Mouse (Mus musculus) stomach, embryonic 16.5 days (tissue): Measurements from ENCODE around the gene Scnn1b. TPM values are rescaled to one million over a fixed set of nuclear protein-coding genes. Genes with fewer than 3 reads are reported as not detected.

ENCODE experiments used
- ATAC-seq: fragments of 200-750 bp; cut with Nextera tagmentation; 2 replicates; pipeline ENCODE4 v1.8.0; 2017; ENCODE audit warnings: moderate number of reproducible peaks, moderate TSS enrichment; ENCODE audit not compliant: insufficient read depth, low FRiP score
- H3K27ac ChIP-seq: fragments of 300-500 bp; sonication (generic); 2 replicates; pipeline ENCODE4 v1.5.1; 2014; ENCODE audit warnings: low read length
- H3K27me3 ChIP-seq: fragments of 300-500 bp; sonication (generic); 2 replicates; pipeline ENCODE4 v1.6.1; 2014; ENCODE audit warnings: low read length, control low read depth, mixed read lengths; ENCODE audit not compliant: control insufficient read depth, insufficient read depth
- H3K36me3 ChIP-seq: fragments of 300-500 bp; sonication (generic); 2 replicates; pipeline ENCODE4 v1.6.1; 2014; ENCODE audit warnings: low read length; ENCODE audit not compliant: control insufficient read depth, insufficient read depth
- H3K4me1 ChIP-seq: fragments of 300-500 bp; sonication (generic); 2 replicates; pipeline ENCODE4 v1.6.1; 2014; ENCODE audit warnings: low read length, control low read depth, mixed read lengths; ENCODE audit not compliant: control insufficient read depth, insufficient read depth
- H3K4me2 ChIP-seq: fragments of 300-500 bp; sonication (generic); 2 replicates; pipeline ENCODE4 v1.6.1; 2014; ENCODE audit warnings: low read depth, low read length, mixed read lengths
- H3K4me3 ChIP-seq: fragments of 300-500 bp; sonication (generic); replicated peaks from 2 replicates; pipeline ENCODE4 v1.5.1; 2014; ENCODE audit warnings: mild to moderate bottlenecking, low read length
- H3K9ac ChIP-seq: fragments of 300-500 bp; sonication (generic); 2 replicates; pipeline ENCODE4 v1.6.1; 2014; ENCODE audit warnings: low read length
- H3K9me3 ChIP-seq: fragments of 300-500 bp; sonication (generic); replicated peaks from 2 replicates; pipeline ENCODE4 v1.6.1; 2016; ENCODE audit warnings: low read length, control low read depth; ENCODE audit not compliant: control insufficient read depth
- WGBS: fragments of 180-500 bp; shearing (Covaris S2); extraction: QIAGEN DNeasy Blood & Tissue Kit; methylation state at CpG from one replicate; pipeline ENCODE4 v1.1.7; 2014; 5-methylcytosine and 5-hydroxymethylcytosine counted together
- polyA plus RNA-seq: library from polyadenylated mRNA; unstranded; fragments of >200 nt; fragmentation: Nextera tagmentation; extraction: Ambion mirVana; gene quantifications from 2 replicates; pipeline ENCODE4 v1.2.1, GENCODE M21; 2015

Gene Scnn1b
- 0.81 and 1.3 TPM in 2 replicates for polyA plus RNA-seq

GRCm38 (mm10) chr7:121864858-121865585 lies at the start of gene Scnn1b:
TSS of gene Scnn1b (plus strand) at chr7:121865038.
- WGBS: 2% methylated on average over 37 of the region's 42 CpGs
- Histone ChIP-seq H3K9ac (peak within 1 kb of the TSS; percentile 16; the same call in 1 of the 2 replicates), H3K4me1 (no peaks in the 10 kb centered on the region), H3K9me3 (no peaks in the 10 kb centered on the region), H3K27ac (no peak within 1 kb of the TSS), H3K36me3 (no peaks in the 10 kb centered on the region), H3K27me3 (peaks cover 25% of the 10 kb centered on the region), H3K4me3 (peak within 1 kb of the TSS; percentile 39), H3K4me2 (peak within 1 kb of the TSS; percentile 59)
- 0 out of 2 replicates have a peak, but pooled peaks have one; percentile 25 for ATAC-seq

- Histone ChIP-seq H3K9me3 (no peaks in the 10 kb centered on the region), H3K36me3 (no peaks in the 10 kb centered on the region), H3K9ac (no peak overlapping the region), H3K4me2 (no peak overlapping the region), H3K27ac (no peak overlapping the region), H3K4me1 (no peaks in the 10 kb centered on the region), H3K27me3 (no peaks in the 10 kb centered on the region), H3K4me3 (no peak overlapping the region)
- WGBS: 86% methylated on average over 6 of the region's 6 CpGs
- ATAC-seq: no peak
Measured at GRCm38 (mm10) chr7:121821632-121822031, 43.2 kb upstream of the Scnn1b start.

GRCm38 (mm10) chr7:121828481-121828880 lies 36.4 kb upstream of the Scnn1b start:
- WGBS: 67% methylated on average over 1 of the region's 1 CpGs
- no peaks in the 10 kb centered on the region for H3K36me3 ChIP-seq
- H3K27me3 ChIP-seq: no peaks in the 10 kb centered on the region
- H3K9ac ChIP-seq: no peak overlapping the region
- H3K4me1 ChIP-seq: no peaks in the 10 kb centered on the region
- no peak for ATAC-seq
- H3K4me3 ChIP-seq: no peak overlapping the region
- H3K4me2 ChIP-seq: no peak overlapping the region
- no peaks in the 10 kb centered on the region for H3K9me3 ChIP-seq
- H3K27ac ChIP-seq: no peak overlapping the region

GRCm38 (mm10) chr7:121835392-121835791 lies 29.4 kb upstream of the Scnn1b start:
- no peak for ATAC-seq
- Histone ChIP-seq H3K27me3 (no peaks in the 10 kb centered on the region), H3K27ac (no peak overlapping the region), H3K9ac (no peak overlapping the region), H3K4me1 (no peaks in the 10 kb centered on the region), H3K9me3 (no peaks in the 10 kb centered on the region), H3K36me3 (no peaks in the 10 kb centered on the region), H3K4me3 (no peak overlapping the region), H3K4me2 (no peak overlapping the region)
- 81% methylated on average over 7 of the region's 7 CpGs for WGBS

- Histone ChIP-seq H3K4me1 (no peaks in the 10 kb centered on the region), H3K9ac (no peak overlapping the region), H3K4me2 (no peak overlapping the region), H3K9me3 (no peaks in the 10 kb centered on the region), H3K27me3 (no peaks in the 10 kb centered on the region), H3K36me3 (no peaks in the 10 kb centered on the region), H3K4me3 (no peak overlapping the region), H3K27ac (no peak overlapping the region)
- WGBS: 57% methylated on average over 7 of the region's 7 CpGs
- ATAC-seq: no peak
Measured at GRCm38 (mm10) chr7:121836827-121837226, 28.0 kb upstream of the Scnn1b start.

- Histone ChIP-seq H3K4me2 (no peak overlapping the region), H3K4me3 (no peak overlapping the region), H3K27me3 (no peaks in the 10 kb centered on the region), H3K9me3 (no peaks in the 10 kb centered on the region), H3K27ac (peak overlapping the region; percentile 17; the same call in 1 of the 2 replicates), H3K9ac (no peak overlapping the region), H3K36me3 (no peaks in the 10 kb centered on the region), H3K4me1 (no peaks in the 10 kb centered on the region)
- ATAC-seq: peak; percentile 50; the same call in 1 of the 2 replicates
- 65% methylated on average over 7 of the region's 7 CpGs for WGBS
Measured at GRCm38 (mm10) chr7:121840810-121841209, 24.0 kb upstream of the Scnn1b start.

GRCm38 (mm10) chr7:121842234-121842633 lies 22.6 kb upstream of the Scnn1b start:
- H3K4me3 ChIP-seq: no peak overlapping the region
- H3K27me3 ChIP-seq: no peaks in the 10 kb centered on the region
- no peaks in the 10 kb centered on the region for H3K4me1 ChIP-seq
- 68% methylated on average over 6 of the region's 6 CpGs for WGBS
- no peak overlapping the region for H3K27ac ChIP-seq
- H3K36me3 ChIP-seq: no peaks in the 10 kb centered on the region
- no peak overlapping the region for H3K4me2 ChIP-seq
- H3K9ac ChIP-seq: no peak overlapping the region
- ATAC-seq: no peak
- no peaks in the 10 kb centered on the region for H3K9me3 ChIP-seq

- H3K4me1 ChIP-seq: no peaks in the 10 kb centered on the region
Measured at GRCm38 (mm10) chr7:121845964-121846363, 18.9 kb upstream of the Scnn1b start.

GRCm38 (mm10) chr7:121848537-121849168 lies 16.2 kb upstream of the Scnn1b start:
- no peaks in the 10 kb centered on the region for H3K4me1 ChIP-seq
- no peak overlapping the region for H3K4me3 ChIP-seq
- H3K4me2 ChIP-seq: no peak overlapping the region
- no peak for ATAC-seq
- 53% methylated on average over 9 of the region's 9 CpGs for WGBS
- H3K27me3 ChIP-seq: no peaks in the 10 kb centered on the region
- no peak overlapping the region for H3K9ac ChIP-seq
- no peaks in the 10 kb centered on the region for H3K9me3 ChIP-seq
- H3K36me3 ChIP-seq: no peaks in the 10 kb centered on the region
- H3K27ac ChIP-seq: no peak overlapping the region

More at GRCm38 (mm10) chr7:121845964-121846363, 18.9 kb upstream of the Scnn1b start:
- Histone ChIP-seq H3K27me3 (no peaks in the 10 kb centered on the region), H3K9ac (no peak overlapping the region), H3K4me2 (no peak overlapping the region), H3K27ac (no peak overlapping the region), H3K9me3 (no peaks in the 10 kb centered on the region), H3K4me3 (no peak overlapping the region), H3K36me3 (no peaks in the 10 kb centered on the region)
- WGBS: 58% methylated on average over 6 of the region's 6 CpGs
- ATAC-seq: no peak
